Mouse (Mus musculus): ENCODE measurements around the gene Olfr517. TPM values are rescaled to one million over a fixed set of nuclear protein-coding genes. Genes with fewer than 3 reads are reported as not detected.

Olfr517 gene
- polyA plus RNA-seq (2012; ENCODE audit: insufficient read depth, low replicate concordance): not detected in 2 replicates

DNA sequence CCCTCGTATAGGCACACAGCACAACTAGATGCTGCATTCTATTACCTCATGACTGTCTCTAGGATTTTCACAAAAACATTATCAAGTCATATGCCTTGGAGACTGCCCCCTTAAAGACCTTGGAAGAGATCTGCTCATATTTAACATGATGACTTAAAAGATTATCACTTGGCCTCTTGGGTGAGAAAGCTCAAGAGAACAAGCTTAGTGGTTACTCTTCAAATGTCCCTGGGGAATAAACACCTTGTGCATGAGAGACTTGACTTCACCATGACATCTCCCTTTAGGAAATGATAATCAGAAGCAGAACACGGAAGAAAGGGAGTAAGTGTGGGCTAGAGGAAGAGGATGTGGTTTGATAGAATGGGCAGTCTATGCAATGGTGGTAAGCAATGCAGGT lies at the start of gene Olfr517:
Gene Olfr517 (minus strand): TSS at position 101 of the 400 bp plus-strand sequence.
- no peaks in the 10 kb centered on the region for H3K36me3 ChIP-seq (replicated peaks; ENCODE audit: low read length)
- H3K9me3 ChIP-seq: no peaks in the 10 kb centered on the region
- TF ChIP-seq GATA1 (IDR thresholded peaks at IDR 0.05; ENCODE audit: borderline replicate concordance, low read length) (no peak), FLI1 (IDR thresholded peaks at IDR 0.05; ENCODE audit: low read length) (no peak)

DNA sequence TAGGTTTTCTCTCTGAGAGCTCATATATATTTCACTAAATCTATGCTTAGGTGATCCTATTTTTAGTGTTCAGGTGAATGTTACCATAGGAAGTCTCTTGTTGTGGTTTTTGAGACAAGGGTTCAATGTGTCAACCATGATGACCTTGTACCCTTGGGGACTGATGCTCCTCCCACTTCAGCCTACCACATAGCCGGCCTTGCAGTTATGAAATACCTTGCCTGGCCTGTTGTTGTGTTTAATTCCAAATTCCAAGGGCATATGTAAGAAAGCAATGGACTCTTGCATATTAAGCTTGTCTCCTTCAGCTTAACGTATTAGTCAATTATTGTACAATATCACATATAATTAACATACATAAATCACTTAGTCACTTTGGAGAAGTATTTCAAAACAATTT lies 31.8 kb upstream of the Olfr517 start:
- TF ChIP-seq FLI1 (IDR thresholded peaks at IDR 0.05; ENCODE audit: low read length) (no peak), GATA1 (IDR thresholded peaks at IDR 0.05; ENCODE audit: borderline replicate concordance, low read length) (no peak)
- Histone ChIP-seq H3K4me3 (replicated peaks) (no peak overlapping the region), H3K4me1 (no peaks in the 10 kb centered on the region), H3K27me3 (replicated peaks) (no peaks in the 10 kb centered on the region), H3K9me3 (no peaks in the 10 kb centered on the region), H3K36me3 (replicated peaks; ENCODE audit: low read length) (no peaks in the 10 kb centered on the region)

More for the DNA sequence above, at the start of gene Olfr517:
- Histone ChIP-seq H3K27me3 (replicated peaks) (no peaks in the 10 kb centered on the region), H3K4me3 (replicated peaks) (no peak within 1 kb of the TSS), H3K4me1 (no peaks in the 10 kb centered on the region)

DNA sequence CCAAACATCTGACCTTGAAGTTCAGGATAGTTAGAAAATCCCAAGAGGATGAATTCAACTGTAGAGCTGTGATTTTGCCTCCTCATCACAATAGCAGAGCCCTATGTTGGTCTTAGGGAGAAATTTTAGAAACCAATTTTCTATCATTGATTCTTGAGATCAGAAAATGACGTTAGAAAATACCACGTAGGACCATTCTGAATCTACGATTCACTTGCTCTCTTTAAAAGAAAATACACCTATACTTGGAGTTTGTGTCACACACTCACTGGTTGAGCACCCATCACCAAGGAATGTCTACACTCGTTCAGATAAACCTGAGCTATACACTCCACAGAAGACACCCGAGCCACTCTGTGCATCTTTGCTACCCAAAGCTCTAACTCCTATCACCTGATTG lies 22.1 kb upstream of the Olfr517 start, which contains the start of gene Olfr519:
Gene Olfr519 (minus strand): TSS at position 101 of the 400 bp plus-strand sequence.
- H3K9me3 ChIP-seq: no peaks in the 10 kb centered on the region
- no peaks in the 10 kb centered on the region for H3K36me3 ChIP-seq (replicated peaks; ENCODE audit: low read length)
- no peak within 1 kb of the TSS for H3K4me3 ChIP-seq (replicated peaks)
- no peaks in the 10 kb centered on the region for H3K4me1 ChIP-seq
- H3K27me3 ChIP-seq (replicated peaks): no peaks in the 10 kb centered on the region
- TF ChIP-seq GATA1 (IDR thresholded peaks at IDR 0.05; ENCODE audit: borderline replicate concordance, low read length) (no peak), FLI1 (IDR thresholded peaks at IDR 0.05; ENCODE audit: low read length) (no peak)

DNA sequence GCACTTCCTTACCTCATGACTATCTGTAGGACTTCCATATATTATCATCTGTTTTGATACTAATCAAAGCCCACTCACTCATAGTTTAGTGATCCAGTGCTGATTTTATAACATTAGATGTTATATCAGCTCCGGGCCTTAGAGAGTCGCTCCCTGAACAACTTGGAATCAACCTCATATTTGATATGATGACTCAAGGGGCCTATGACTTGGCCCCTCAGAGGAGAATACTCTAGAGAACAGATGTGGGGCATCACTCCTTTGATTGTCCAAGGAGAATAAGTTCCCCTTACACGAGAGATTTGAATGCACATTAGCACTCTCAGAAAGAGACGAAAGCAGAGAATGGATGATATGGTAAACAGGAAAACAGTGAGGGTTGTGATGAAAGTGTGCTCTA lies 12.7 kb upstream of the Olfr517 start, which contains the start of gene Olfr518:
Gene Olfr518 (minus strand): TSS at position 101 of the 400 bp plus-strand sequence.
- Histone ChIP-seq H3K27me3 (replicated peaks) (no peaks in the 10 kb centered on the region), H3K36me3 (replicated peaks; ENCODE audit: low read length) (no peaks in the 10 kb centered on the region), H3K4me3 (replicated peaks) (no peak within 1 kb of the TSS), H3K4me1 (no peaks in the 10 kb centered on the region), H3K9me3 (no peaks in the 10 kb centered on the region)
- TF ChIP-seq FLI1 (IDR thresholded peaks at IDR 0.05; ENCODE audit: low read length): no peak

DNA sequence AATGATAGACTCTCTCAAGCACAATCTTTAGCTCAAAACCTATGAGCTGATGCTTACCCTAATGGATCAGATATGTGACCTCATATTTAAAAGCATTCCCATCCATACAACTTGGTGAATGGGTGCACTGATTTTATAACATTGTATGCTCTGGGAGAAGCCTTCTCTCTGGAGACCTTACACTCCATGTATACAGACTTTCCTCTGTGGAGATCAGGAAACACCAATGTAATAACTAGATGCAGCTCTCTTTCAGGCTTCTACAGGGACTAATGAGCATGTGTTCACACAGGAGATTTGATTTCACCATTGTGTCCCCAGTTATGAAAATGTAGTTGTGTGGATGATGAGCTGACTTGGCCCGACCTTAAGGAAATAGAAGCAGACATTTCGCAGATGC lies 21.8 kb downstream of the Olfr517 start, which contains the start of gene Olfr516:
Gene Olfr516 (minus strand): TSS at position 101 of the 400 bp plus-strand sequence.
- Histone ChIP-seq H3K4me1 (no peaks in the 10 kb centered on the region), H3K27me3 (replicated peaks) (no peaks in the 10 kb centered on the region), H3K9me3 (no peaks in the 10 kb centered on the region), H3K4me3 (replicated peaks) (no peak within 1 kb of the TSS), H3K36me3 (replicated peaks; ENCODE audit: low read length) (no peaks in the 10 kb centered on the region)
- TF ChIP-seq GATA1 (IDR thresholded peaks at IDR 0.05; ENCODE audit: borderline replicate concordance, low read length): no peak
- no peak for TF ChIP-seq FLI1 (IDR thresholded peaks at IDR 0.05; ENCODE audit: low read length)

DNA sequence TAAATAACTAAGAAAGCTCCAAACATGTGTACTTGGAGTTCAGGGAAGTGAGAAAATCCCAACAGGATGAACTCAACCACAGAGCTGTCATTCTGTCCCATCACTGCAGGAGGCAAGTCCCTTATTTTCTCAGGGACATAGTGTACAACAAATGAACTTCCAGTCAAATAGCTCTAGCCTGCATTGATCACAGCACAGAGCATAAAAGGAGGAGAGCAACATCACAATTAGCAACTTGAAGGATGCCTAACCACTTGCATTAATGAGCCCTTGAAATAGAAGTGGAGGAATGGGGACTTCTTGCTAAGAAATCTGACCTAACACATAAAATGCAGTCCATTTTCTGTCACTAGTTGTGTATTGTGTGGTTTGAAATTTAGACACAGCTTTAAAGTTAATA lies 46.3 kb downstream of the Olfr517 start, which contains the start of gene Olfr514:
Gene Olfr514 (minus strand): TSS at position 101 of the 400 bp plus-strand sequence.
- Histone ChIP-seq H3K9me3 (0 out of 2 replicates have a peak, but pooled peaks cover under 1% of the 10 kb centered on the region), H3K27me3 (replicated peaks) (no peaks in the 10 kb centered on the region), H3K4me3 (replicated peaks) (no peak within 1 kb of the TSS), H3K4me1 (no peaks in the 10 kb centered on the region), H3K36me3 (replicated peaks; ENCODE audit: low read length) (no peaks in the 10 kb centered on the region)
- no peak for TF ChIP-seq FLI1 (IDR thresholded peaks at IDR 0.05; ENCODE audit: low read length)
- TF ChIP-seq GATA1 (IDR thresholded peaks at IDR 0.05; ENCODE audit: borderline replicate concordance, low read length): no peak

Other genes with a start within 250 kb of the Olfr517 start
- gene Olfr508, start 242.4 kb downstream of the Olfr517 start, polyA plus RNA-seq (2012; ENCODE audit: insufficient read depth, low replicate concordance): 0.06 TPM in 1 of 2 replicates, not detected in the other
- gene Olfr509, start 220.5 kb downstream of the Olfr517 start, polyA plus RNA-seq (2012; ENCODE audit: insufficient read depth, low replicate concordance): not detected in 2 replicates
- gene Olfr510, start 206.0 kb downstream of the Olfr517 start, polyA plus RNA-seq (2012; ENCODE audit: insufficient read depth, low replicate concordance): not detected in 2 replicates
- gene Olfr512, start 159.1 kb downstream of the Olfr517 start, polyA plus RNA-seq (2012; ENCODE audit: insufficient read depth, low replicate concordance): 0.15 TPM in 1 of 2 replicates, not detected in the other
- not detected in 2 replicates for gene Olfr513, start 121.4 kb downstream of the Olfr517 start, polyA plus RNA-seq (2012; ENCODE audit: insufficient read depth, low replicate concordance)
- not detected in 2 replicates for gene Olfr514, start 46.4 kb downstream of the Olfr517 start, polyA plus RNA-seq (2012; ENCODE audit: insufficient read depth, low replicate concordance)
- not detected in 2 replicates for gene Olfr516, start 21.9 kb downstream of the Olfr517 start, polyA plus RNA-seq (2012; ENCODE audit: insufficient read depth, low replicate concordance)
- gene Olfr518, start 12.6 kb upstream of the Olfr517 start, polyA plus RNA-seq (2012; ENCODE audit: insufficient read depth, low replicate concordance): 0.12 TPM in 1 of 2 replicates, not detected in the other
- not detected in 2 replicates for gene Olfr519, start 22.0 kb upstream of the Olfr517 start, polyA plus RNA-seq (2012; ENCODE audit: insufficient read depth, low replicate concordance)
- 0.04 TPM in 1 of 2 replicates, not detected in the other for gene Nlrp10, start 57.8 kb upstream of the Olfr517 start, polyA plus RNA-seq (2012; ENCODE audit: insufficient read depth, low replicate concordance)
- gene Eif3f, start 62.0 kb upstream of the Olfr517 start, polyA plus RNA-seq (2012; ENCODE audit: insufficient read depth, low replicate concordance): 351 and 1,291 TPM in 2 replicates
- 0.83 TPM in 1 of 2 replicates, not detected in the other for gene Tub, start 78.0 kb upstream of the Olfr517 start, polyA plus RNA-seq (2012; ENCODE audit: insufficient read depth, low replicate concordance)
- 0.31 TPM in 1 of 2 replicates, not detected in the other for gene Ric3, start 211.0 kb upstream of the Olfr517 start, polyA plus RNA-seq (2012; ENCODE audit: insufficient read depth, low replicate concordance)

Data from megakaryocyte, embryonic 14.5 days (primary cell).